Mouse (Mus musculus): ENCODE measurements around the gene Smpdl3b.
"Not testable (repeated sequence)": the region's sequence is repeated elsewhere in the genome, so short reads cannot be mapped to it uniquely, and the experiment has no call there.

Smpdl3b gene

GRCm38 (mm10) chr4:132756974-132757373 is at the start of gene Smpdl3b:
Gene Smpdl3b (minus strand): TSS chr4:132757252.
- in situ Hi-C loops (cut with MboI, MseI) = no loop called here

GRCm38 (mm10) chr4:132806620-132807191 is 49.7 kb upstream of the Smpdl3b start:
- in situ Hi-C loops (cut with MboI, MseI) = no loop called here

- in situ Hi-C loops (cut with MboI, MseI) = no loop called here
These were observed 48.6 kb upstream of the Smpdl3b start for GRCm38 (mm10) chr4:132805599-132806197.

- in situ Hi-C loops (cut with MboI, MseI) = no loop called here
These were observed 48.1 kb upstream of the Smpdl3b start for GRCm38 (mm10) chr4:132805146-132805545.

- in situ Hi-C loops (cut with MboI, MseI) = no loop called here
These were observed 47.3 kb upstream of the Smpdl3b start for GRCm38 (mm10) chr4:132804331-132804730.

GRCm38 (mm10) chr4:132803876-132804275 is 46.8 kb upstream of the Smpdl3b start:
- in situ Hi-C loops (cut with MboI, MseI) = no loop called here

- in situ Hi-C loops (cut with MboI, MseI) = no loop called here
These were observed 46.2 kb upstream of the Smpdl3b start for GRCm38 (mm10) chr4:132803212-132803611.

GRCm38 (mm10) chr4:132802171-132802637 is 45.2 kb upstream of the Smpdl3b start:
- in situ Hi-C loops (cut with MboI, MseI) = no loop called here

GRCm38 (mm10) chr4:132801176-132802077 is 44.4 kb upstream of the Smpdl3b start:
- in situ Hi-C loops (cut with MboI, MseI) = no loop called here

GRCm38 (mm10) chr4:132799845-132800244 is 42.8 kb upstream of the Smpdl3b start:
- in situ Hi-C loops (cut with MboI, MseI) = no loop called here

- in situ Hi-C loops (cut with MboI, MseI) = not testable (repeated sequence)
These were observed 41.6 kb upstream of the Smpdl3b start for GRCm38 (mm10) chr4:132798666-132799065.

- in situ Hi-C loops (cut with MboI, MseI) = no loop called here
These were observed 41.0 kb upstream of the Smpdl3b start for GRCm38 (mm10) chr4:132798028-132798427.

- in situ Hi-C loops (cut with MboI, MseI) = no loop called here
These were observed 40.4 kb upstream of the Smpdl3b start for GRCm38 (mm10) chr4:132797461-132797860.

- in situ Hi-C loops (cut with MboI, MseI) = no loop called here
These were observed 39.3 kb upstream of the Smpdl3b start, which contains the start of gene Themis2 for GRCm38 (mm10) chr4:132796196-132796886. Gene Themis2 (minus strand): TSS chr4:132796387.

- in situ Hi-C loops (cut with MboI, MseI) = no loop called here
These were observed 38.1 kb upstream of the Smpdl3b start for GRCm38 (mm10) chr4:132795171-132795570.

- in situ Hi-C loops (cut with MboI, MseI) = no loop called here
These were observed 37.7 kb upstream of the Smpdl3b start for GRCm38 (mm10) chr4:132794760-132795159.

GRCm38 (mm10) chr4:132794028-132794427 is 37.0 kb upstream of the Smpdl3b start:
- in situ Hi-C loops (cut with MboI, MseI) = no loop called here

GRCm38 (mm10) chr4:132793322-132794004 is 36.4 kb upstream of the Smpdl3b start:
- in situ Hi-C loops (cut with MboI, MseI) = not testable (repeated sequence)

GRCm38 (mm10) chr4:132789731-132790130 is 32.7 kb upstream of the Smpdl3b start:
- in situ Hi-C loops (cut with MboI, MseI) = no loop called here

GRCm38 (mm10) chr4:132785228-132785627 is 28.2 kb upstream of the Smpdl3b start:
- in situ Hi-C loops (cut with MboI, MseI) = no loop called here

- in situ Hi-C loops (cut with MboI, MseI) = loop anchor here (5.0 kb wide), 1 partner anchor 34 kb away; no protein-coding TSS in a partner anchor
These were observed 26.7 kb upstream of the Smpdl3b start for GRCm38 (mm10) chr4:132783732-132784131.

Measured in regulatory T cell (primary cell).